Mouse (Mus musculus) brain, embryonic 14.5 days (tissue): Measurements from ENCODE around the gene Pnrc1.

ENCODE experiments used
- CTCF ChIP-seq: fragments of 200-500 bp; IDR thresholded peaks from 2 replicates; pipeline ENCODE4 v1.5.1; 2012; ENCODE audit warnings: inconsistent platforms, mild to moderate bottlenecking, moderate library complexity, borderline replicate concordance; ENCODE audit not compliant: insufficient read depth, insufficient read length; ENCODE audit errors: extremely low read depth
- POLR2A ChIP-seq: fragments of 200-500 bp; IDR thresholded peaks from 2 replicates; pipeline ENCODE4 v1.6.1; 2012; ENCODE audit warnings: mild to moderate bottlenecking, inconsistent platforms, borderline replicate concordance; ENCODE audit not compliant: poor library complexity, insufficient read depth, insufficient read length, severe bottlenecking; ENCODE audit errors: extremely low read depth

DNA sequence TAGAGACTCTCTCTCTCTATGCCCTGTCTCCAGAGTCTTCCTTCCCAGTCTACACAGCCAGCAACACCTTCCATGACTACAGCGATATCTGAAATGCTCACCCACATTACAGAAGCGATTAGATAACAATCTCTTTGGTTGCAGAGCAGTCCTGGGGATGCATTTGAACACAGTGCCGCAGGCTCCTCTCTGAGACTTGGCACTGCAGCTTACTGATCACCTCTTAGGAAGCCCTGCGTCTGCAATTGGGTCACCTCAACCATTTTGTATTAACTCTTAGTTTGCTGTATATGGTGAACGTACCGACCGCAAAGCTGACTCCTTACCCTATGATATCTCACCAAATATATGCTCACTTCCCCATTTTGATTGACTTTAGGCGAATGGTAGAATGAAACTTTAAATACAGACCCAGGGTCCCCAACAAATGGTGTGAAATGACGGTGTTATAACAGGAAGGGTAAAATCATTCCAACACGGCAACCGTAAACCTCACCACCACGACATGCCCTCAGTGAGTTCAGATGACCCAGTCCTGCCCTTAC lies 785 bp downstream of the Pnrc1 start:
- TF ChIP-seq POLR2A (no peak), CTCF (no peak)
